Comparison of ENCODE assay signal across 26 mouse cellular contexts in the genomic region with DNA sequence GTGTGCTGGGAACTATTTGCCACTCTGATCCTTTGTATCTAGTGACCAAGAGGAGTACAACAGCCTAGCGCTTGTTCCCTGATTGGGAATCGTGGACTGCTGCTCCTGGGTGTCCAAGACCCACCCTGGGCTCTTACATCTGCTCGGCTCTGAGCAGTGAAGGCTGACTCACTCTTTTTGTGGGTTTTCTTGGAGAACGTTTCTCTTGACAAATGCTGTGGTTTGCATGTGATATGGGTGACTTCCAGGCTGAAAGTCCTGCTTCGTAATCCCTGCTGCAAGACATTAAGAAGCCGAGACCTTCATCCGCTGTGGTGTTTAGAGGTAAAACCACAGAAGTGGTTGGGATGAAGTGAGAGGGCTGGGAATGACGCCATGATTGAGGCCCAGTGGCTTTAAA. TPM values are rescaled to one million over a fixed set of nuclear protein-coding genes. Genes with fewer than 3 reads are reported as not detected.
DNase-seq lines count a peak whose midpoint lies in the region; ATAC-seq and TF ChIP-seq lines count a peak whose summit lies in the region.
"Had no signal": no experiment of that assay in that cellular context is flagged by ENCODE, and none has a peak within 500 bp of the region (broad histone marks: within the 10 kb centered on the region; RNA-seq: fewer than 3 reads in every experiment).

No protein-coding gene starts in this region.

- no peaks in the 10 kb centered on the region for H3K36me3 ChIP-seq in C2C12 (ENCODE audit: control insufficient read depth, insufficient read depth)
- H3K36me3 ChIP-seq in myocyte (ENCODE audit: control insufficient read depth, insufficient read depth) = no peaks in the 10 kb centered on the region
- H3K36me3 ChIP-seq: forebrain, embryonic 10.5 days; heart, embryonic 10.5 days; hindbrain, embryonic 10.5 days; midbrain, embryonic 10.5 days; neural tube, embryonic 15.5 days had no signal

- peak overlapping the region; percentile 8 for H3ac ChIP-seq in C2C12 (ENCODE audit: control insufficient read depth, insufficient read length, low read depth)
- no peak overlapping the region for H3ac ChIP-seq in myocyte (ENCODE audit: control insufficient read depth, insufficient read length)

- DNase-seq in frontal cortex, adult 2 months (ENCODE audit: extremely low spot score in 1 of 2, low spot score in 1 of 2) = no peak
- peak; percentile 90 for DNase-seq in fibroblast of lung, adult 2 months (ENCODE audit: low read depth)
- DNase-seq in cerebellum, adult 9-11 months = no peak
- DNase-seq: adrenal gland, postnatal 10 days; cerebellum, adult 2 months; cerebellum, postnatal 36 days; gastrocnemius, adult 2 months; kidney, adult 9 months; kidney, postnatal 14 days had no signal

- H3K27me3 ChIP-seq in C2C12 (ENCODE audit: control insufficient read depth, insufficient read depth, insufficient read length) (no peaks in the 10 kb centered on the region), myocyte (ENCODE audit: control insufficient read depth, insufficient read depth, insufficient read length) (no peaks in the 10 kb centered on the region)

- no peak for TF ChIP-seq POLR2A in myocyte (IDR thresholded peaks at IDR 0.05; ENCODE audit: insufficient read length, low read depth)

- H3K79me2 ChIP-seq in C2C12 (ENCODE audit: control insufficient read depth, insufficient read depth) (no peaks in the 10 kb centered on the region), myocyte (ENCODE audit: control insufficient read depth, insufficient read depth) (no peaks in the 10 kb centered on the region)

- TF ChIP-seq CTCF in C2C12 (IDR thresholded peaks at IDR 0.05; ENCODE audit: control insufficient read depth, insufficient read depth, insufficient read length) = no peak

- H3K79me3 ChIP-seq in C2C12 (ENCODE audit: low read depth) = no peaks in the 10 kb centered on the region

- ATAC-seq in frontal cortex, adult (ENCODE audit: low TSS enrichment) = peak; percentile 24; the same call in 1 of the 2 replicates
- no peak for ATAC-seq in megakaryocyte-erythroid progenitor cell, adult 5-6 weeks (replicated peaks; ENCODE audit: low FRiP score, low TSS enrichment, poor library complexity, severe bottlenecking)
- ATAC-seq: hindbrain, embryonic 16.5 days; intestine, embryonic 16.5 days; midbrain, embryonic 16.5 days had no signal

- H3K4me3 ChIP-seq in C2C12 (ENCODE audit: insufficient read depth, poor library complexity, severe bottlenecking) (no peak overlapping the region), myocyte (no peak overlapping the region)
- H3K4me3 ChIP-seq: forebrain, embryonic 10.5 days; gastrocnemius, adult 2 months; heart, embryonic 10.5 days; hindbrain, embryonic 10.5 days; midbrain, embryonic 10.5 days; neural tube, embryonic 15.5 days had no signal

- H3K4me2 ChIP-seq in myocyte (ENCODE audit: low read depth) = peak overlapping the region; percentile 69
- H3K4me2 ChIP-seq: neural tube, embryonic 15.5 days had no signal

TF ChIP-seq in C2C12, 6 proteins besides CTCF, POLR2A, EP300 and RAD21:
- peak; percentile 58 for TF ChIP-seq FOSL1 (IDR thresholded peaks at IDR 0.05; ENCODE audit: insufficient read depth, low read length, poor library complexity, severe bottlenecking)
- TF ChIP-seq USF1 (IDR thresholded peaks at IDR 0.05; ENCODE audit: low read depth) = no peak
- TF ChIP-seq CEBPB (IDR thresholded peaks at IDR 0.05; ENCODE audit: low read depth) = peak; percentile 60
- no peak for TF ChIP-seq MYOG (IDR thresholded peaks at IDR 0.05; ENCODE audit: control insufficient read depth, extremely low read depth, insufficient read length)
- peak; percentile 38 for TF ChIP-seq MAX (IDR thresholded peaks at IDR 0.05)
- peak; percentile 40 for TF ChIP-seq MYOD1 (IDR thresholded peaks at IDR 0.05; ENCODE audit: control insufficient read depth, insufficient read length, low read depth)

TF ChIP-seq in myocyte, 11 proteins besides CTCF, POLR2A, EP300 and RAD21:
- TF ChIP-seq MYOD1 (IDR thresholded peaks at IDR 0.05; ENCODE audit: control insufficient read depth in 1 of 3, insufficient read length in 2 of 3, low read depth in 2 of 3) (peak in 2 of 3 experiments; percentile 8 to 42), POLR2AphosphoS2 (IDR thresholded peaks at IDR 0.05; ENCODE audit: insufficient read length, low read depth) (no peak), TCF12 (IDR thresholded peaks at IDR 0.05; ENCODE audit: insufficient read depth, poor library complexity, severe bottlenecking) (peak; percentile 66), E2F4 (IDR thresholded peaks at IDR 0.05; ENCODE audit: insufficient read depth) (no peak), SRF (IDR thresholded peaks at IDR 0.05; ENCODE audit: control insufficient read depth, insufficient read length, low read depth) (peak; percentile 22), MYOG (IDR thresholded peaks at IDR 0.05; ENCODE audit: control insufficient read depth in 1 of 3, insufficient read depth in 1 of 3, insufficient read length in 2 of 3, low read depth in 2 of 3) (peak in 2 of 3 experiments; percentile 52 to 74), CEBPB (IDR thresholded peaks at IDR 0.05; ENCODE audit: insufficient read depth, poor library complexity, severe bottlenecking) (peak; percentile 62; the same call in 1 of the 2 replicates)

RNA-seq across cellular contexts. Expression of a gene that starts 21.7 kb away (rescaled TPM):
- 0.06 TPM in 1 of 2 replicates, not detected in the other for polyA plus RNA-seq in frontal cortex, adult 2 months (2012; rRNA removed)
- not detected for polyA plus RNA-seq in C2C12 (2012; fragmentation: generic; extraction: Trizol)
- not detected for polyA plus RNA-seq in myocyte (2012; fragmentation: generic; extraction: Trizol)
- not detected in 2 replicates for total RNA-seq in megakaryocyte-erythroid progenitor cell, adult 5-6 weeks (2014; fragmentation: Nextera tagmentation)
- total RNA-seq in megakaryocyte-erythroid progenitor cell, adult 5-6 weeks (2017) = not detected in 2 replicates
- total RNA-seq: adrenal gland, postnatal 10 days; gastrocnemius, adult 2 months; gastrocnemius, postnatal 4 days; layer of hippocampus, adult 18-20 months; layer of hippocampus, postnatal 14 days had no signal
- polyA plus RNA-seq: forebrain, embryonic 10.5 days; heart, postnatal 0 days; limb, embryonic 11.5 days had no signal

RNA-seq across cellular contexts. Expression of a gene that starts 25.7 kb away (rescaled TPM):
- 73.0 and 73.1 TPM in 2 replicates for polyA plus RNA-seq in frontal cortex, adult 2 months (2012; rRNA removed)
- polyA plus RNA-seq in C2C12 (2012; fragmentation: generic; extraction: Trizol) (171 TPM), myocyte (2012; fragmentation: generic; extraction: Trizol) (148 TPM)
- 2.4 and 6.1 TPM in 2 replicates for total RNA-seq in megakaryocyte-erythroid progenitor cell, adult 5-6 weeks (2014; fragmentation: Nextera tagmentation)
- total RNA-seq in megakaryocyte-erythroid progenitor cell, adult 5-6 weeks (2017) = 7.2 and 16.2 TPM in 2 replicates
